Mouse (Mus musculus) erythroblast, embryonic 14.5 days (primary cell): ENCODE measurements at regions not wholly inside any gene's neighbourhood (a gene's known extent, or its start where the extent isn't known, plus 50 kb on each side); places are given as distances from the start of the nearest gene placed in this dataset.

ENCODE experiments used
- GATA1 ChIP-seq: IDR thresholded peaks from 2 replicates; pipeline ENCODE4 v1.6.1; 2012; ENCODE audit warnings: low read length, inconsistent platforms, mixed read lengths
- TAL1 ChIP-seq: IDR thresholded peaks from 3 replicates; pipeline ENCODE4 v1.6.1; 2012; ENCODE audit warnings: low read length, inconsistent platforms, mixed read lengths

GRCm38 (mm10) chr13:54311327-54312026 is 59.7 kb upstream of the Cplx2 start:
- TF ChIP-seq GATA1: no peak
- TF ChIP-seq TAL1: no peak
